Mouse (Mus musculus): ENCODE measurements around the gene Sec24c.
"Not testable (repeated sequence)": the region's sequence is repeated elsewhere in the genome, so short reads cannot be mapped to it uniquely, and the experiment has no call there.

Gene Sec24c

GRCm38 (mm10) chr14:20674064-20674833 lies at the start of gene Sec24c:
Sec24c (plus strand) TSS chr14:20674308.
- peak; percentile 99 for DNase-seq

GRCm38 (mm10) chr14:20626447-20626846 lies 47.7 kb upstream of the Sec24c start:
- no peak for DNase-seq

- no peak for DNase-seq
Measured at GRCm38 (mm10) chr14:20626971-20627370, 47.1 kb upstream of the Sec24c start.

GRCm38 (mm10) chr14:20631253-20631652 lies 42.9 kb upstream of the Sec24c start:
- peak; percentile 24 to 48 for DNase-seq

GRCm38 (mm10) chr14:20635546-20635945 lies 38.6 kb upstream of the Sec24c start:
- no peak for DNase-seq

- not testable (repeated sequence) for DNase-seq
Measured at GRCm38 (mm10) chr14:20636968-20637367, 37.1 kb upstream of the Sec24c start.

- no peak for DNase-seq
Measured at GRCm38 (mm10) chr14:20637818-20638574, 36.1 kb upstream of the Sec24c start.

- DNase-seq: no peak
Measured at GRCm38 (mm10) chr14:20638702-20639101, 35.4 kb upstream of the Sec24c start.

GRCm38 (mm10) chr14:20639918-20640619 lies 34.0 kb upstream of the Sec24c start:
- no peak for DNase-seq

- DNase-seq: peak; percentile 98
Measured at GRCm38 (mm10) chr14:20640644-20641437, 33.3 kb upstream of the Sec24c start, which contains the start of gene Usp54. Usp54 (minus strand) TSS chr14:20641063.

- peak in 1 of 2 experiments; percentile 43 for DNase-seq
Measured at GRCm38 (mm10) chr14:20641438-20641875, 32.7 kb upstream of the Sec24c start.

- DNase-seq: no peak
Measured at GRCm38 (mm10) chr14:20645547-20645946, 28.6 kb upstream of the Sec24c start.

- no peak for DNase-seq
Measured at GRCm38 (mm10) chr14:20646381-20646780, 27.7 kb upstream of the Sec24c start.

- peak; percentile 24 to 71 for DNase-seq
Measured at GRCm38 (mm10) chr14:20651000-20651399, 23.1 kb upstream of the Sec24c start.

GRCm38 (mm10) chr14:20651722-20652256 lies 22.3 kb upstream of the Sec24c start:
- no peak for DNase-seq

- no peak for DNase-seq
Measured at GRCm38 (mm10) chr14:20654690-20655421, 19.3 kb upstream of the Sec24c start.

- no peak for DNase-seq
Measured at GRCm38 (mm10) chr14:20655731-20656130, 18.4 kb upstream of the Sec24c start.

- no peak for DNase-seq
Measured at GRCm38 (mm10) chr14:20656361-20656760, 17.7 kb upstream of the Sec24c start, which contains the start of gene Myoz1. Myoz1 (minus strand) TSS chr14:20656540.

GRCm38 (mm10) chr14:20658326-20658725 lies 15.8 kb upstream of the Sec24c start:
- peak in 1 of 2 experiments; percentile 51 for DNase-seq

- DNase-seq: no peak
Measured at GRCm38 (mm10) chr14:20658902-20659301, 15.2 kb upstream of the Sec24c start.

- DNase-seq: no peak
Measured at GRCm38 (mm10) chr14:20659687-20660086, 14.4 kb upstream of the Sec24c start.

Measured in lung, postnatal 4 days (tissue).